Mouse (Mus musculus) left cerebral cortex, adult 18-20 months (tissue): Measurements from ENCODE around the gene Rpp25. TPM values are rescaled to one million over a fixed set of nuclear protein-coding genes. Genes with fewer than 3 reads are reported as not detected.

Source experiments
- DNase-seq, 2 experiments: peaks; one replicate each; pipeline ENCODE4 v3.0.0; 2021 to 2022; ENCODE audit warnings: low spot score in 2 of 2, mixed read lengths in 1 of 2
- total RNA-seq, 2 experiments: library from RNA; stranded (reverse); gene quantifications; 2 replicates each; pipeline ENCODE4 v1.2.3; 2021

Gene Rpp25
- total RNA-seq, 2 experiments from 2014 or later: 17.6 to 18.5 TPM

DNA sequence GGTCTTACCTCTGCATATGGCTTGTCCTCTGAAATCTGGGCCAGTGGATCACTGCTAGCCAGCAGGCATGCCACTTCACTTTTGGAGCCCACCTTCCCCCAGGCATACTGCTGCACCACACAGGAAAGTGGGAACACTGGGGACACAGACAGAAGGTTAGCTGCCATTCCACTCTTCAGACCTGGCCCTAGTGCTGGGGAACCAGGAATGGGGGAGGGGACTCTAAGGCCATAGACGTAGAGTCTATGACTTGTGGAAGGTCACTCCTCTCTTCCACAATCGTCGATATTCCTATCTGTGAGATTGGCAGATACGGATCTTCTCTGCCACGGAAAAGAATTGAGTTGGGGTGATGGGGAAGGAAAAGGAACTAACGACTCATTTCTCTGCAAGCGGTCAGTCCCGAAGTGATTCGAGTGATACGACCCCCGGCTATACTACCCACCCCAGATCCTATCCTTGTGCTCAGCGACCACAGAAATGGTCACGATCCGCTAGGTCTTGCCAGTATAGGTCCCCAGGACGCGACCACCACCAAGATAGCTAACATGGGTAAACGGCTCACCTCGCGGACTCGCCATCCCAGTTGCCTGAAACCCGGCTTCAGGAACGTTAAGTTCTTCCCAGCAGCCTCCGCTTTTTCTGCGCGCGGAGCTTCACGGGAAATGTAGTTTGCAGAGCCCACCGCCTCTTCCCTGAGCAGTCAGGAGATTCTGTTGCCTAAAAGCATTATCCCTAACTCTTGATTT is 48.5 kb downstream of the Rpp25 start, which contains the start of gene Mpi:
Gene Mpi (minus strand): TSS at position 625 of the 749 bp plus-strand sequence.
- peak; percentile 80 to 85 for DNase-seq

DNA sequence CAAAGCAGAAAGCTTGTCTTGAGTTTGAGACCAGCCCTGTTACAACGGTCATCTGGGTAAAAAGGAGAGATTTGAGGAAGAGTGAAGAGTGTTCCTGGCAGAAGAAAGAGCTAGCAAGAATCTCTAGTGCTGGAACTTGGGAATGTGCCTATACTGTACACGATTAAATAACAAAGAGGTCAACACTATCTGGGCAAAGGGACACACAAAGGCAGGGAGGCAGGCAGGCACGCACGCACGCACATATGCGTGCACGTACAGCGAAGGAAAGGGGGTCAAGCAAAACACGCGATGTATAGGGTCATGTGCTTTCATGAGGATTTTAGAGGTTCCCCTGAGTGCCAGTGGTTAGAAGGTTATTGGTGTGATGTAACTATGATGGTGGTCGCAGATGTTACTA is 49.3 kb downstream of the Rpp25 start:
- DNase-seq: no peak

DNA sequence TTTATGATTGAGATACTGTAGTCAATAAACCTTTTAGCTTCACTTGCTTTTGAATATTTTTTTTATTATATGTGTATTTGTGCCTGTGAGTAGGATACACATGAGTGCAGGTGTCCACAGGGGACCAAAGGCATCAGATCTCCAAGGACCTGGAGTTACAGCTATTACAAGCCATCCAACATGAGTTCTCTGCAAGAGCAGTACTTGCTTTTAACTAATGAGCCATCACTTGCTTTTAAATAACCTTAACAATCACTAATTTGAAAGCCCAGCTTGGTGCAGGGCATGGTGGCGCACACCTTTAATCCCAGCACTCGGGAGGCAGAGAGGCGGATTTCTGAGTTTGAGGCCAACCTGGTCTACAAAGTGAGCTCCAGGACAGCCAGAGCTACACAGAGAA is 50.9 kb downstream of the Rpp25 start:
- DNase-seq: no peak

Other genes starting within 250 kb of the Rpp25 start
- gene 1700017B05Rik, start 241.4 kb upstream of the Rpp25 start, total RNA-seq: 10 to 100 TPM; 14.1 to 18.9 TPM
- 10 to 100 TPM; 14.3 TPM for gene Ppcdc, start 63.9 kb upstream of the Rpp25 start, total RNA-seq
- gene Scamp5, start 36.0 kb upstream of the Rpp25 start, total RNA-seq: 100 to 1,000 TPM; 381 to 400 TPM
- gene Cox5a, start 17.2 kb downstream of the Rpp25 start, total RNA-seq: 100 to 1,000 TPM; 410 to 481 TPM
- gene Fam219b, start 33.5 kb downstream of the Rpp25 start, total RNA-seq: 10 to 100 TPM; 17.6 to 25.6 TPM
- 10 to 100 TPM; 66.0 to 69.4 TPM for gene Mpi, start 48.7 kb downstream of the Rpp25 start, total RNA-seq
- gene Scamp2, start 56.9 kb downstream of the Rpp25 start, total RNA-seq: 10 to 100 TPM; 20.9 to 23.1 TPM
- gene Ulk3, start 85.4 kb downstream of the Rpp25 start, total RNA-seq: 10 to 100 TPM; 28.9 to 33.5 TPM
- gene Cplx3, start 102.3 kb downstream of the Rpp25 start, total RNA-seq: 10 to 100 TPM; 13.0 to 13.6 TPM
- not detected for gene Lman1l, start 116.7 kb downstream of the Rpp25 start, total RNA-seq
- 10 to 100 TPM; 35.1 to 37.0 TPM for gene Csk, start 149.6 kb downstream of the Rpp25 start, total RNA-seq
- not detected for gene Cyp1a2, start 179.7 kb downstream of the Rpp25 start, total RNA-seq
- under 1 TPM in 1 of 2 experiments, not detected in 1; 0.16 TPM for gene Cyp1a1, start 183.9 kb downstream of the Rpp25 start, total RNA-seq
- gene Edc3, start 204.5 kb downstream of the Rpp25 start, total RNA-seq: 10 to 100 TPM; 15.2 to 16.0 TPM